Mouse (Mus musculus) spleen, adult 2 months (tissue): ENCODE measurements at regions not wholly inside any gene's neighbourhood (a gene's known extent, or its start where the extent isn't known, plus 50 kb on each side); places are given as distances from the start of the nearest gene placed in this dataset.

ENCODE experiments used
- CTCF ChIP-seq: fragments of 200-500 bp; IDR thresholded peaks from 2 replicates; pipeline ENCODE4 v1.5.1; 2011; ENCODE audit warnings: mild to moderate bottlenecking, inconsistent platforms; ENCODE audit not compliant: insufficient read depth, insufficient read length, insufficient replicate concordance; ENCODE audit errors: extremely low read depth
- POLR2A ChIP-seq: fragments of 200-500 bp; IDR thresholded peaks from 2 replicates; pipeline ENCODE4 v1.6.1; 2011; ENCODE audit warnings: low read depth, low read length, inconsistent platforms

- TF ChIP-seq CTCF (no peak), POLR2A (no peak)
Observed at GRCm38 (mm10) chr17:9763110-9763509, 93.6 kb upstream of the Pabpc6 start.
